Mouse (Mus musculus) kidney, adult 8-10 months (tissue): Measurements from ENCODE around the gene Rps8.
A peak's percentile ranks its signal among the peaks of the same experiment; 100 is the strongest.

ENCODE experiments used
- DNase-seq, 2 experiments: peaks; one replicate each; pipeline ENCODE4 v3.0.0; 2022

Gene Rps8

DNA sequence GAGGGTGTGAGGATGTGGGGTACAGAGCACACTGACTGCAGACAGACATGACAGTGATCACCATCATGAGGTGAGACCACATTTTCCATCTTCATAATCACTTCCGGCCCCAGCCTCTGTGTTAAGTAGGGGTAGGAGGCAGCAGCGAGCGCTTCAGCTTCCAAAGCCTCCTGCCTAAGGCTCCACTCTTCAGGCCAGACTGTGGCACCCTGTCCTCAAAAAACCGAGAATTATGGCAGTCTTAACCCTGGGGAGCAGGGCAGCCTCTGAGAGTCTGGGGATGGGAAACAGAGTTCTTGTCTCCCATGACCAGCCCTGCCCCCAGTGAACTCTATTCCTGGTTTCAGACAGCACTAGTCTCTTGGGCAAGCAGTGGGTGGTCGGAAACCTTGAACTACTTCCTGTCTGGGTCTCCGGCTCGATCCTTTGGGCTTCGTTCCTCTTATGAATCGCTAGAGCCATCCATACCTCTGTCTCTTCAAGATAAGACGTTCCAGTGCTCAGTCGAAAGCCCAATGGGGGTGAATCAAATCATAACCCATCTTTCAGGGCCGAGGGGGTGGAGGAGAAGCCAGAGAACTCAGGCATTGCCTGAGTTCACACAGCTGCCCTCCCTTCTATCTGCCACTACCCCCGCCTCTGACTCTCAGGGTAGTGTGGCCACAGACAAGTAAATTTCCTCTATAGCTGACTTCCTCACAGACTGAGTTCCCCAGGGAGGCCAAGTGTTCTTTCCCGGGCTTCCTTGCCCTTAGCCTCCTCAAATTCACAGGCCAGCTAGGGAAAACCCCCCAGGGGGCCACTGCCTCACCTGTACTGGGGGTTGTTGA lies 31.3 kb downstream of the Rps8 start:
- peak in 1 of 2 experiments; percentile 33 for DNase-seq

DNA sequence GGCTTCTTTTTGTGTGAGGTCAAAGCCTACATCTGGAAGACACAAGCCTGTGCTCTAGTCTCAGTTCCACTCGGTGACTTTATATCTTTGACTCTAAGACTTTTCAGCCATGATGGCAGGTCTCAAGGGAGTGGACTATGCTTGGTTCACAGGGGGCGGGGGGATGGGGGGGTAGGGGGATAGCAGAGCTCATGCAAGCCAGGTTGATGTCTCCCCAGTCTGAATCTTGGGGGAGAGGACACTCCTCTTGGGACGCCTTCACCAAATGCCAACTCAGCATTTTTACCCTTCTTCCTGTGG lies 31.9 kb downstream of the Rps8 start:
- no peak for DNase-seq

DNA sequence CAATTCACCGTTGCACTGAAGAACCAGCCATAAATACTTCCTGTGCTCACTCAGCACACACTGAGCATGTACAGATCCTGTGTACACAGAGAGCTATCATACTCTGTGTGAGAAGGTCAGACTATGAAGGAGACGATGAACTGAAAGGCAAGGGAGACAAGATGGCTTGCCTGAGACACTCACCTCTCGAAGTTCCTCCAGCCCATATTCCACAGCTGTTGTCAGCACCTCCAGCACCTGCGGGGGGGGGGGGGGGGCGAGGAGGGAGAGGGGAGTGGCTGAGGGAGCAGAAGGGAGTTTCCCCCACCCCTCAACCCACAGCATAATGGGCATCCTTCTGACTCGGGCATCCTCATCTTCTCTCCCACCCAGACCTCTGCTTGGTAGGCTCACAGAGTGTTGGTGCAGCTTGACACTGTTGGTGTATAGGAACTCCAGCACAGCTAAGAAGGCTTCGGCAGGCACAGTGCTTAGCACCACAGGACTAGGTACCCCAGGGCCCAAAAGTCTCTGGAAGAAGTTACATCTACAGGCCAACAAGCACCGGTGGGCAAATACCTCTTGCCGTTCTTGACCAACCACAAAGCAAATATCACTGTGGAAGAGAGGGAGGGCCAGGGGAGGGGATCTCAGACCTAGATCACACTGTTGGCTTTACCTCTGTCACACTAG lies 32.4 kb downstream of the Rps8 start:
- no peak for DNase-seq

DNA sequence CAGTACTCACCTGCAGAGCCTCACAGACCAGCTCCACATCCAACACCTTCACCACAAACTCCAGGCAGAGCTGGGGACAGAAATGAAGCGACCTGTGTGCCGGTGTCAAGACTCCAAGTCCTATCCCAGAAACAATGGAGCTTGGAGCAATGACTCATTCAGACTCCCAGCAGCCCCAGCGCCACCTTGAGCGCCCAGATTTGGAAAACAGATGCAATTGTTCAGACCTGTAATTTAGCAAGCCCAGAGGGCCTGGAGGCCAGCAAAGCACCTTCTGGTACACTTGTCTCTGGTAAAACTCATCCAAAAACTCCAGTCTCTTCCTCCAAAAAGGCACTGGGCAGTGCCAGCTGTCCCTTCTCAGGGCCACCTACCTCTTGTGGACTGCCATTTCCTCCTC lies 33.8 kb downstream of the Rps8 start:
- DNase-seq, result no peak

DNA sequence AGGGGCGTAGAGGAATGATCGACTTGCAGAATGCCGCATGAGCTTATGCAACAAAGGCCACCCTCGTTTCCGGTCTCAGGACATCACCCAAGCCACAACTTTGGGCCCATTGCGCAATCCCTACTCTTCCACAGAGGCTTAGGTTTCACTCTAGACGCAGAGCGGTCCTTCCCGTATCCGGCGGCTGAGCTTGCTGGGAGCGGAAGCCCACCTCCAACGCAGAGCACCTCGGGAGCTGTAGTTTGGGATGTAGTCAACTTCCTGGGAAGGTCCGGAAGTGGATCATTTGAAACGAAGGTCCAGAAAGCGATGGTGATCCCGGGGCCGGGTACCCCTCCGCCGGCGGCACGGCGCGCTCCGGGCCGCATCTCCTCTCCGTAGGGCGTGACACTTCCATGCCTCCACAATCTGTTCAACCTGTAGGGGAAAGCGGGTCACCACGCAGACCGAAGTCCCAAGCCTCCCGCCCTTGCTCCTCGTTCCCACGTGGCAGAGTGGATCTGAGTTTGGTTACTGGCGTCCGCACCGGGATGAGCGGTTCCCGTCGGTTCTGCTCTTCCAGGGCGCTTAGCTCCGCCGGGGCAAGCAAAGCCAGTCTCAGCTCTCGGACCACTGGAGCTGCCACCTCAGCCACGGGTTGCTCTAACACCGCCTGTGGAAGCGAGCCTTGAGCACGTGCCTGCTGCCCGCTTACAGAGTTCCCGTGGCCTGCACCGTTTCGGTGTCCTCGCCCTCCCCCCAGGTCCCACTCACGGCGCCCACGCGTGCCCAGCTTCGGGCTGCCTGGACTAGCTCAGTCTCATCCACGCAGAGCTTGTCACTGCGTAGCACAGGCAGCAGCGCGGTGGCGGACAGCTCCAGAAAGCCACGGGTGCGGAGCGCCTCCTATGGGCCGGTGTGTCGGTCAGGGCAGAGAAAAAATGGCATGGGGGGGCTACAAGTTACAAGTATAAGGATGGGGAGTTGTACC lies 35.3 kb downstream of the Rps8 start:
- DNase-seq, result peak; percentile 96 to 97

DNA sequence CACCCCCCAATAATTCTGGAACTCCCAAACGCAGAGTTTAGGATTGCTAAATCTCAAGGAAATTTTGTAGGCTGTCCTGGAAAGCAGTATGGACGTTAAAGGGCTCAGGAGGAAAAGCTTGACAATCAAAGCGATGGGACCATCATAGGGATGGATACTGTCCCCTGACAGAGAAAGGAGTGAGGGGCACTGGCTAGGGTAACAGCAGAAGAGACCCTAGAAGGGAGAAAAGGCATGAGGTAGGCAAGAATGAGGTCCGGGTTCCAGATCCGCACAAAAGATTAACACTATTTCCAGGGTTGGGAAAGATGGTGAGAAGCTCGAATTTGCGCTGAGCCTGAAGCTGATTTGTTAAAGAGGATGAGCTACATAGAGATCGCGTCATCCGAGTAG lies 36.0 kb downstream of the Rps8 start:
- DNase-seq, result no peak

DNA sequence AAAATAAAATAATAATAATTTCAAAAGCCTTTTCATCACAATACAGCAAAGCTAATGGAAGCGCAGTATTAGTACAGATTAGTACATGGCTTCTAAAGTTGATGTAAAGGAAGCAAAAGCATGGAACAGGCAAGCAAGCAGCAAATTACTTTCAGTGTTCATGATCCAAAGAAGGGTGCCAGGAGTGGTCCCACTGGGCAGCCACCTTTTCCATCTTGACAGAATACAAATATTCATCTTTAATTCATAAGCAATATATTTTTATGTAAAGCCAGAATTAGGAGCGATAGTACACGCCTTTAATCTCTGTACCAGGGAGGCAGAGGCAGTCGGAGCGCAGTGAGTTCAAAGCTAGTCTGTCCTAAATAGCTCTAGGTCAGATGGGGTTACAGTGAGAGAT lies 36.4 kb downstream of the Rps8 start:
- no peak for DNase-seq

DNA sequence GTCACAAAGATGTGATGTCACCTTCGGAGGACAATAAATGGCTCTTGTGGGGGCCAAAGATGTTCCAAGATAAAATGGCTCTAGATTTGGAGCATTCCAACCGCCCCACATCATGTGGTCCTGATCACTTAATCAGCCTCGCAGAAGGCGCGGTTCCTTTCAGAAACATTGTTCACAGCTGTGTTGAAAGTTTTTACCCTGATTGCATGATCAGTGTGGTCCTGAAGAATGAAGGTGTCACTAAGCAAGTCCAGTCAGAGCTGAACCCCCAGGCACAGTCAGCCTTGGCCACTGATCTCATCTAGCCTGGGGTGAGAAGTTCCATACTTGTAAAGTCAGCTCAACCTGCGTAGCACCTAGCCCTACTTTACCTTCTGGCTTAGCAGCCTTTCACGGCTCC lies 38.1 kb downstream of the Rps8 start:
- no peak for DNase-seq

DNA sequence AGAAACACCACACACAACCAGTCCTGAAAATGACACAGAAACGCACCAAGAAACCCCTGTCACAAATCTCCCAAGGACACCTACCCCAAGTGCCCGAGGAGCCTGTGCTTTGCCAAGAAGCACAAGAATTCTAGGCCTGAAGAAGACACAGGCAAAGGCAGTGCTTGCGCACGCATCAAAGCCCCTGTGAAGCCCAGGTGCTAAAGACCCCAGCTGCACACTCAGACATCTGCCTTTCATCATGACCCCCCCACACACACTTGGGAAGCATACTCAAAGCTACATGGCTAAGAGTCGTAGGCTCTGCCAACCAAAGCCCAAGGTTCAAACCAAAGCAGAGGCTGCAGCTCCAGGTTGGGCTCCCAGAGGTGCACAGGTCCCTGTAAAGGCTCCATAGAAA lies 40.5 kb downstream of the Rps8 start:
- DNase-seq, result no peak

DNA sequence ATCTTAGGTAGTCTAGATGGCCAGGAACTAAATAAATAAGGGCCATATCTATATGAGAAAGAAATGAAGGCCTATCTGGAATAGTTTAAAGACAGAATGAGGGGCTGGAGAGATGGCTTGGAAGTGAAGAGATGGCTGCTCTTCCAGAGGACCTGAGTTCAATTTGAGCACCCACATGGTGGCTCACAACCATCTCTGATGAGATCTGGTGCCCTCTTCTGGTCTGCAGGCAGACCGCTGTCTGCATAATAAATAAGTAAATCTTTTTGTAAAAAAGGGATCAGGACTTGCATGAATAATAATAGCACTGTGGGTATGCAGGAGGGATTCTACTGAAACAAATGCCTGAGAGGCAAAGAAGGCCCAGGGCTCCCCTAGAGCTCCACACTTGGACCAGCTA lies 42.8 kb downstream of the Rps8 start:
- no peak for DNase-seq

DNA sequence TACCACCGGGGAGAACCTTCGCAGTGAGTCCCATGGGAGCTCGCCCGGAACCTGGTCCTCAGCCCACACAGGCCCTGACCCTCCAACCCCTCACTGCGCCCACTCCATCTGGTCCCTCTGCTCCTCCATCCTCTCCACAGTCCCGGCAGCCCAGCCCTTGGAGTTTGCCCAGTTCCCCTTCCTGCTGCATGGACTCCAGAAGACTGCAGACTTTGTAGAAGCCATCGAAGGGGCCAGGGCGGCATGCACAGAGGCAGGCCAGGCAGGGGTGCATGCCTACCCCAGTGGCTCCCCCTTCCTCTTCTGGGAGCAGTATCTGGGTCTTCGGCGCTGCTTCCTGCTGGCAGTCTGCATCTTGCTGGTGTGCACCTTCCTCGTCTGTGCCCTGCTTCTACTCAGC lies 45.1 kb downstream of the Rps8 start:
- DNase-seq, result no peak

DNA sequence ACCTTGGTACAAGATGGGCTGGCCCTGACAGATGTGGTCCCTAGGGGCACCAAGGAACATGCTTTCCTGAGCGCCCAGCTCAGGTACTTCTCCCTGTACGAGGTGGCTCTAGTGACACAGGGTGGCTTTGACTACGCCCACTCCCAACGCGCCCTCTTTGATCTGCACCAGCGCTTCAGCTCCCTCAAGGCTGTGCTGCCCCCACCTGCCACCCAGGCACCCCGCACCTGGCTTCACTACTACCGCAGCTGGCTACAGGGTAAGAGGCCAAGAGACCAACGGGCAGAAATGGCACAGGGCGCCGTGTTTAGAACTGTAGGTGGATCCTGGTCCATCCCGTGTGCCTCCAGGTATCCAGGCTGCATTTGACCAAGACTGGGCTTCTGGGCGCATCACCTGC lies 45.8 kb downstream of the Rps8 start:
- no peak for DNase-seq

DNA sequence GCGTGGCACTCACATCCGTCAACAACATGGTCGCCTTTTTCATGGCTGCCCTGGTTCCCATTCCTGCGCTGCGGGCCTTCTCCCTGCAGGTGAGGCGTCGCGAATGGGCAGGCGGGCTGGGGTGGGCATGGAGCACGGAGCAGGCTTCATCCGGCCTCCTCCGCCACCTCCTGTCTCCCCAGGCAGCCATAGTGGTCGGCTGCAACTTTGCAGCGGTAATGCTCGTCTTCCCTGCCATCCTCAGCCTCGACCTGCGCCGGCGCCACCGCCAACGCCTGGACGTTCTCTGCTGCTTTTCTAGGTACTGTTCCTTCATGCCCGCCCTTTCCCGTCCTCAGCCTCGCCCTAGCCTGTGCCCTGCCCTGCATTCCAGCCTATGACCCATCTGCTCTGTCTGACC lies 46.7 kb downstream of the Rps8 start:
- DNase-seq, result no peak

DNA sequence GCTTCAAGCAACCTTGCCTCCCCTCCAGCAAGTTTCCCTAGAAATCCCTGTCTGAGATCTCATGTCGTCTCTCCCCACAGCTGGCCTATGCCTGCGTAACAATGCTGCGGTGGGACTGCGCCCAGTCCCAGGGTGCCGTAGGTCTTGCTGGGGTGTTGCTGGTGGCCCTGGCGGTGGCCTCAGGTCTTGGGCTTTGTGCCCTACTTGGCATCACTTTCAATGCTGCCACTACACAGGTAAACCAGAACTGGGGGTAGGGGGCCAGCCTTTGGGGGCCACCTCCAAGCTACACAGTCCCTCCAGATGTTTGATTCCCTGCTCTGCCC lies 47.6 kb downstream of the Rps8 start:
- no peak for DNase-seq

DNA sequence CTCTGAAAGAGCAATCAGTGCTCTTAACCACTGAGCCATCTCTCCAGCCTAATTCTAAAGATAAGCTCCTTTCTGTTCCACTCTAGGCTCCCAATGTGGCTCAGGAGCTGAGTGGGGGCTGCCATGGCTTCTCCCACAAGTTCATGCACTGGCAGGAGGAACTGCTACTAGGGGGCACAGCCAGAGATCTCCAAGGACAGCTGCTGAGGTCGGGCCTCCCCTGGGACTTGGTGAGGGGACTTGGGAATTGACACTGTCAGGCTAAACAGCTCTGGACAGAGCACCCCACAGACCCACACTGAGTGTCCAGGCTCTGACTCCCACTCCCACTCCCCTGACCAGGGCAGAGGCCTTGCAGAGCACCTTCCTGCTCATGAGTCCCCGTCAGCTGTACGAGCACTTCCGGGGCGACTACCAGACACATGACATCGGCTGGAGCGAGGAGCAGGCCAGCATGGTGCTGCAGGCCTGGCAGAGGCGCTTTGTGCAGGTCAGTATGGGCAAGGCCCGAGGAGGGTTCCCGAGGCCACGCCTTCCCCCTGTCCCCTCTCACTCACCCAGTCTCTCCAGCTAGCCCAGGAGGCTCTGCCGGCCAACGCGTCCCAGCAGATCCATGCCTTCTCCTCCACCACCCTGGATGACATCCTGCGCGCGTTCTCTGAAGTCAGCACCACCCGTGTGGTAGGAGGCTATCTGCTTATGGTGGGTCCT lies 48.1 kb downstream of the Rps8 start:
- no peak for DNase-seq

DNA sequence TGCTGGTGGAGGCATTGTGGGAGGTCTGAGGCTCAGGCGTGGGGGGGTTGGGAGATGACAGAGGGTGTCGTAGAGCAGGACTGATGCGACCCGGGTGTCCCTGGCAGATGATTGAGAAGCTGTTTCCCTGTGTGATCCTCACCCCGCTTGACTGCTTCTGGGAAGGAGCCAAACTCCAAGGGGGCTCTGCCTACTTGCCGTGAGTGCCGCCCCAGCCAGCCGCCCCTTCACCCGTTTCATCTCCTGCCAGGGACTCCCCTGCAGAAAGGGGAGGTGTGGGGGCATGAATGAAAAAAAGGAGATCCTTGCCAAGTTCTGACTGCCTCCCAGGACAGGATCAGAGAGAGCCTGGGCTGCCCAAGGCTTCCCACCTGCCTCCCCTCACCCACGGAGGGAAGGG lies 50.9 kb downstream of the Rps8 start:
- peak in 1 of 2 experiments; percentile 47 for DNase-seq

DNA sequence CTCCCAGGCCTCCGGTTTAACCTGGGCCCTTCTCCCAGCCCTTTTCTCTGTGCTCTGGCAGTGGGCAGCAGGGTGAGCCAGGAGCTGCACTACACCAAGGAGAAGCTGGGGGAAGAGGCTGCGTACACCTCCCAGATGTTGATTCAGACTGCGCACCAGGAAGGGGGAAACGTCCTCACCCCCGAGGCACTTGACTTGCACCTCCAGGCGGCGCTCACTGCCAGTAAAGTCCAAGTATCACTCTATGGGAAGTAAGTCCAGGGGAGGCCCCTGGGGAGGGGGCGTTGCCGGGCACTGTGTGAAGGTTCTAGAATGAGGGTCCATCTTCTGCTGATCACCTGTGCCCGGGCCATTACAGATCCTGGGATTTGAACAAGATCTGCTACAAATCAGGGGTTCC lies 51.4 kb downstream of the Rps8 start:
- no peak for DNase-seq
